Mouse (Mus musculus): ENCODE results near the gene Tmem189. TPM values are rescaled to one million over a fixed set of nuclear protein-coding genes. Genes with fewer than 3 reads are reported as not detected.
A peak's percentile ranks its signal among the peaks of the same experiment; 100 is the strongest.

The Tmem189 gene
- polyA plus RNA-seq, 1 experiment from 2014 or later = 38.7 TPM

GRCm38 (mm10) chr2:167606745-167607123 is 82.9 kb downstream of the Tmem189 start:
- H3K27ac ChIP-seq (ENCODE audit: low read depth, low read length) = no peak overlapping the region
- H3K36me3 ChIP-seq (ENCODE audit: control insufficient read depth, insufficient read depth, low read length) = peaks cover 14% of the 10 kb centered on the region
- H3K4me2 ChIP-seq = no peak overlapping the region
- ATAC-seq (replicated peaks; ENCODE audit: insufficient number of reproducible peaks, low FRiP score, low TSS enrichment) = no peak
- H3K9ac ChIP-seq (ENCODE audit: low read depth, low read length) = no peak overlapping the region
- no peak overlapping the region for H3K4me3 ChIP-seq (ENCODE audit: low read depth, low read length)
- WGBS (ENCODE audit: insufficient replicate concordance) = 76% methylated on average over 4 of the region's 4 CpGs
- H3K4me1 ChIP-seq (ENCODE audit: control insufficient read depth, insufficient read depth, low read length) = peaks cover 18% of the 10 kb centered on the region
- no peaks in the 10 kb centered on the region for H3K9me3 ChIP-seq (replicated peaks; ENCODE audit: control insufficient read depth, low read length)
- H3K27me3 ChIP-seq (ENCODE audit: control insufficient read depth, insufficient read depth, low read length) = peaks cover 3% of the 10 kb centered on the region; the same call in 1 of the 2 replicates

DNA sequence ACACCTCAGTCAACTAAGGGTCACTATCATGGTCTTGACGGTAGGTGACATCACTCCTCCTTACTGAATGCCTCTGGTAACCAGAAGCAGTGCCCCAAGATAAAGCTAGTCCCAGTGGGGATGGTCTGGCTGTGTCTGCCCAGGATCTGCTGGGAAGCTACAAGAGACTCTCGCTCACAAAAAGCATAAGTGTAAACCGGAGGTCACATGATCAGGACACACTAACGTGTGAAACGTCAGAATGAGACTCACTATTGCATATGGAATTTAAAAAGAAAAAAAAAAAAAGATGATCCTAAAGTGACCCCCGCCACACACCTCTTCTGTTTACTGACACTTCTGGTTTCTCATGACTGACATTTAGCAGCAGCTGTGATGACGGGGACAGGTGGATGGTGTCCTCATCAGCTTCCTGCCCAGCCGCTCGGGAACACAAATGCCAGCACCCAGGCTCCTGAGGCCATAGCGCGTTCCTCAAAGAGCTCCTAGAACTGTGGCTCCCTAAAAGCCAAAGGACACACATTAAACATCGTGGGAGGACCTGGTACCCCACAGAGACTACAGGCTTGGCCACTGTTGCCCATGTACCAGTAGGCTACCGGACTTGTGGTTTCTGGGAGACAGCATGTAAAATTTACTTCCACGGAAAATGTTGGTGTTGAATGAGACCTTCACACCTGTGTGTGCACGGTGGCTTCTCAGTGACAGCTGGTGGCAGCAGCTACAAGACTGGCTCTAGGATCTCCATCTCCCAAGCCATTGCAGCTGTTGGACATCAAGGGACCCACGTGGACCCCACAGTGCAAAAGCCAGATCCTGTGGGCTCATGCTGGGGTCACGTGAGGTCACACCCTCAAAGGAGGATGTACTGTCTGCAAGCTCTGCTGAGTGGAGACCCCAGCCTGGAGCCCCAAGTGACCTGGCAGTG is 83.5 kb downstream of the Tmem189 start:
- H3K9ac ChIP-seq (ENCODE audit: low read depth, low read length) = no peak overlapping the region
- H3K4me3 ChIP-seq (ENCODE audit: low read depth, low read length) = no peak overlapping the region
- no peak overlapping the region for H3K4me2 ChIP-seq
- no peak overlapping the region for H3K27ac ChIP-seq (ENCODE audit: low read depth, low read length)
- peaks cover 12% of the 10 kb centered on the region for H3K4me1 ChIP-seq (ENCODE audit: control insufficient read depth, insufficient read depth, low read length)
- WGBS (ENCODE audit: insufficient replicate concordance) = 63% methylated on average over 17 of the region's 17 CpGs
- H3K27me3 ChIP-seq (ENCODE audit: control insufficient read depth, insufficient read depth, low read length) = peaks cover 3% of the 10 kb centered on the region; the same call in 1 of the 2 replicates
- ATAC-seq (replicated peaks; ENCODE audit: insufficient number of reproducible peaks, low FRiP score, low TSS enrichment) = no peak
- peaks cover 14% of the 10 kb centered on the region for H3K36me3 ChIP-seq (ENCODE audit: control insufficient read depth, insufficient read depth, low read length)
- H3K9me3 ChIP-seq (replicated peaks; ENCODE audit: control insufficient read depth, low read length) = no peaks in the 10 kb centered on the region

GRCm38 (mm10) chr2:167605178-167605794 is 84.3 kb downstream of the Tmem189 start:
- peak; percentile 32; the same call in 1 of the 2 replicates for ATAC-seq (replicated peaks; ENCODE audit: insufficient number of reproducible peaks, low FRiP score, low TSS enrichment)
- H3K4me1 ChIP-seq (ENCODE audit: control insufficient read depth, insufficient read depth, low read length) = peaks cover 10% of the 10 kb centered on the region

DNA sequence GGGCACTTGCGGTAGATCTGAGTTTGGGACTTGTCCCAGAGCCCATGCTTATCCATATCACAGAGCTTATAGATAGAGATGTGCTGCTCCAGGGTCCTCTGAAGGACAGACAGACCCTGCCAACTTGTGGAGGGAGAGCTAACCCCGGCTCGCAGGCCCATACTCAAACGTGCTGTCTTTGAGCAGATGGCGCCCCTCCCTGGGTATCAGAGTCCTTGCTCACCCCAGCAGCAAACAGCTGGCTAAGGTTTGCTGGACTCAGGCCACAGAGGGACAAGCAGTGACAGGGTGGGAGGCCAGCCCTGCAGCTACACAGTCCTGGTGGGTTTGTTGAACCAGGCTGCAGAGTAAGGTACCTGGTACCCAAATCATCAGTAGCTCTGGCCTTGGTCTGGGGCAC is 86.6 kb downstream of the Tmem189 start:
- no peaks in the 10 kb centered on the region for H3K9me3 ChIP-seq (replicated peaks; ENCODE audit: control insufficient read depth, low read length)
- H3K27ac ChIP-seq (ENCODE audit: low read depth, low read length) = no peak overlapping the region
- peaks cover 13% of the 10 kb centered on the region for H3K4me1 ChIP-seq (ENCODE audit: control insufficient read depth, insufficient read depth, low read length)
- WGBS (ENCODE audit: insufficient replicate concordance) = 37% methylated on average over 5 of the region's 5 CpGs
- no peak overlapping the region for H3K9ac ChIP-seq (ENCODE audit: low read depth, low read length)
- H3K27me3 ChIP-seq (ENCODE audit: control insufficient read depth, insufficient read depth, low read length) = peaks cover 3% of the 10 kb centered on the region; the same call in 1 of the 2 replicates
- H3K36me3 ChIP-seq (ENCODE audit: control insufficient read depth, insufficient read depth, low read length) = no peaks in the 10 kb centered on the region
- H3K4me2 ChIP-seq = 0 out of 2 replicates have a peak overlapping the region, but pooled peaks have one; percentile 4
- no peak overlapping the region for H3K4me3 ChIP-seq (ENCODE audit: low read depth, low read length)
- no peak for ATAC-seq (replicated peaks; ENCODE audit: insufficient number of reproducible peaks, low FRiP score, low TSS enrichment)

More at GRCm38 (mm10) chr2:167605178-167605794, 84.3 kb downstream of the Tmem189 start:
- Histone ChIP-seq H3K9ac (ENCODE audit: low read depth, low read length) (no peak overlapping the region), H3K27me3 (ENCODE audit: control insufficient read depth, insufficient read depth, low read length) (peaks cover 3% of the 10 kb centered on the region; the same call in 1 of the 2 replicates), H3K4me3 (ENCODE audit: low read depth, low read length) (no peak overlapping the region), H3K27ac (ENCODE audit: low read depth, low read length) (no peak overlapping the region), H3K4me2 (no peak overlapping the region), H3K9me3 (replicated peaks; ENCODE audit: control insufficient read depth, low read length) (no peaks in the 10 kb centered on the region), H3K36me3 (ENCODE audit: control insufficient read depth, insufficient read depth, low read length) (peaks cover 12% of the 10 kb centered on the region)
- 16% methylated on average over 11 of the region's 11 CpGs for WGBS (ENCODE audit: insufficient replicate concordance)

GRCm38 (mm10) chr2:167602364-167602763 is 87.3 kb downstream of the Tmem189 start:
- no peak for ATAC-seq (replicated peaks; ENCODE audit: insufficient number of reproducible peaks, low FRiP score, low TSS enrichment)
- no peak overlapping the region for H3K4me2 ChIP-seq
- H3K27ac ChIP-seq (ENCODE audit: low read depth, low read length) = no peak overlapping the region
- peaks cover 17% of the 10 kb centered on the region for H3K4me1 ChIP-seq (ENCODE audit: control insufficient read depth, insufficient read depth, low read length)
- no peaks in the 10 kb centered on the region for H3K9me3 ChIP-seq (replicated peaks; ENCODE audit: control insufficient read depth, low read length)
- H3K27me3 ChIP-seq (ENCODE audit: control insufficient read depth, insufficient read depth, low read length) = peaks cover 3% of the 10 kb centered on the region; the same call in 1 of the 2 replicates
- no peaks in the 10 kb centered on the region for H3K36me3 ChIP-seq (ENCODE audit: control insufficient read depth, insufficient read depth, low read length)
- H3K9ac ChIP-seq (ENCODE audit: low read depth, low read length) = no peak overlapping the region
- 83% methylated on average over 2 of the region's 2 CpGs for WGBS (ENCODE audit: insufficient replicate concordance)
- H3K4me3 ChIP-seq (ENCODE audit: low read depth, low read length) = no peak overlapping the region

DNA sequence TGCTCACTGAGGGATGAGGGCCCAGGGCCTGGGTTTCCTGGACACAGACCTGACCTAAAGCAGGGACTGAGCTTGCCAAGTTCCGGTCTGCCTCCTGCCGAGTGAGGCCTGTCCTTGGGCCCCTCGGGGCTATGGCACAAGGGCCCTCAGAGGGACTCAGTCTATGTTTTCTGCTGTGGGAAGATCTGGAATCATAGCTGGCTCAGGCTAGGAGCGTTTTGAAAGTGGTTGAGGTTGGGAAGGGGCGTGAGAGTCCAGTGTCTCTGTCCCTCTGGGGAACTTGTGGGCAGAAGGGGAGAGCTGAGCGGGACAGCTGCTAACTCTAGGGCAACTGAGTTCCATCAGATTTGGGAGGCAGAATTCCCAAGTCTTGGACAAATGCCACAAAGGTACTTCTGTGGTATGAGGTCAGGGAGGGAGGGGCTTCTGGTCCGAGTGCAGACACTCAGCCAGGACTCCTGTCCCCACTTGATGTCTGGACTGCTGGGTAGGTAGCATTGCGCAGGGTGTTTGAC is 89.1 kb downstream of the Tmem189 start:
- no peaks in the 10 kb centered on the region for H3K9me3 ChIP-seq (replicated peaks; ENCODE audit: control insufficient read depth, low read length)
- H3K4me3 ChIP-seq (ENCODE audit: low read depth, low read length) = no peak overlapping the region
- no peak overlapping the region for H3K27ac ChIP-seq (ENCODE audit: low read depth, low read length)
- H3K4me1 ChIP-seq (ENCODE audit: control insufficient read depth, insufficient read depth, low read length) = peaks cover 28% of the 10 kb centered on the region
- peaks cover 3% of the 10 kb centered on the region; the same call in 1 of the 2 replicates for H3K27me3 ChIP-seq (ENCODE audit: control insufficient read depth, insufficient read depth, low read length)
- H3K4me2 ChIP-seq = no peak overlapping the region
- WGBS (ENCODE audit: insufficient replicate concordance) = 63% methylated on average over 8 of the region's 8 CpGs
- no peaks in the 10 kb centered on the region for H3K36me3 ChIP-seq (ENCODE audit: control insufficient read depth, insufficient read depth, low read length)
- no peak overlapping the region for H3K9ac ChIP-seq (ENCODE audit: low read depth, low read length)
- no peak for ATAC-seq (replicated peaks; ENCODE audit: insufficient number of reproducible peaks, low FRiP score, low TSS enrichment)

- H3K36me3 ChIP-seq (ENCODE audit: control insufficient read depth, insufficient read depth, low read length) = no peaks in the 10 kb centered on the region
- 66% methylated on average over 6 of the region's 6 CpGs for WGBS (ENCODE audit: insufficient replicate concordance)
- H3K4me2 ChIP-seq = no peak overlapping the region
- H3K27me3 ChIP-seq (ENCODE audit: control insufficient read depth, insufficient read depth, low read length) = peaks cover 3% of the 10 kb centered on the region; the same call in 1 of the 2 replicates
- H3K9ac ChIP-seq (ENCODE audit: low read depth, low read length) = no peak overlapping the region
- H3K9me3 ChIP-seq (replicated peaks; ENCODE audit: control insufficient read depth, low read length) = no peaks in the 10 kb centered on the region
- H3K4me3 ChIP-seq (ENCODE audit: low read depth, low read length) = no peak overlapping the region
- no peak overlapping the region for H3K27ac ChIP-seq (ENCODE audit: low read depth, low read length)
- peaks cover 29% of the 10 kb centered on the region for H3K4me1 ChIP-seq (ENCODE audit: control insufficient read depth, insufficient read depth, low read length)
- no peak for ATAC-seq (replicated peaks; ENCODE audit: insufficient number of reproducible peaks, low FRiP score, low TSS enrichment)
Measured at GRCm38 (mm10) chr2:167599917-167600316, 89.7 kb downstream of the Tmem189 start.

- Histone ChIP-seq H3K4me1 (ENCODE audit: control insufficient read depth, insufficient read depth, low read length) (peaks cover 35% of the 10 kb centered on the region), H3K27ac (ENCODE audit: low read depth, low read length) (no peak overlapping the region), H3K9me3 (replicated peaks; ENCODE audit: control insufficient read depth, low read length) (no peaks in the 10 kb centered on the region), H3K27me3 (ENCODE audit: control insufficient read depth, insufficient read depth, low read length) (no peaks in the 10 kb centered on the region), H3K36me3 (ENCODE audit: control insufficient read depth, insufficient read depth, low read length) (no peaks in the 10 kb centered on the region), H3K4me3 (ENCODE audit: low read depth, low read length) (no peak overlapping the region), H3K9ac (ENCODE audit: low read depth, low read length) (no peak overlapping the region), H3K4me2 (no peak overlapping the region)
- 87% methylated on average over 5 of the region's 5 CpGs for WGBS (ENCODE audit: insufficient replicate concordance)
- ATAC-seq (replicated peaks; ENCODE audit: insufficient number of reproducible peaks, low FRiP score, low TSS enrichment) = no peak
Measured at GRCm38 (mm10) chr2:167599195-167599594, 90.4 kb downstream of the Tmem189 start.
